Mouse (Mus musculus): ENCODE data around the gene Slc9a9. TPM values are rescaled to one million over a fixed set of nuclear protein-coding genes. Genes with fewer than 3 reads are reported as not detected.

The Slc9a9 gene
- total RNA-seq, 2 experiments from 2014 or later, result 1.6 to 2.4 TPM

DNA sequence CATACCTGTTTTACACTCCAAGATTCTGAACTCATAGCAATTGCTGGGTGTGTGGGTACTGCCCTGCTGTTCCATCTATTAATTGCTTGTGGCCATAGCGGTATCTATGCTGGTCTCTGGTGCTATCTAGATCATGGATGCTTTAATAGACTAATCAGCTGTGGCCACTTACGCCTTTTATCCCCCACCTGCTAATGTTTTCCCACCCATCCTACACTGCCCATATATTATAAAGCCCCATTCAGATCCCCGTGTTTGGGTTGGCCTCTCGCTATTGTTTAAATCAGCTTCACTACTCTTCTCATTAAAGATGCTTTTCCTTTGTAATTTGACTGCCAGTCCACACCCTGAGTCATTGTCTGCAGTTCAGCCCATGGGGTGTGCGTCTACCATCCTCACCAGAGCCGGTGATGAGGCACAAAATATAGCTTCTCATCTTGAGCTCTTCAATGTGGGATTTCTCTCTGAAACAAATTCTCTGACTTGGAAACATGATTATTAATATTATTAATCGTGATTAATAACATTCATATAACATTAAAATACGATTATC is 168.8 kb downstream of the Slc9a9 start:
- DNase-seq, result no peak

DNA sequence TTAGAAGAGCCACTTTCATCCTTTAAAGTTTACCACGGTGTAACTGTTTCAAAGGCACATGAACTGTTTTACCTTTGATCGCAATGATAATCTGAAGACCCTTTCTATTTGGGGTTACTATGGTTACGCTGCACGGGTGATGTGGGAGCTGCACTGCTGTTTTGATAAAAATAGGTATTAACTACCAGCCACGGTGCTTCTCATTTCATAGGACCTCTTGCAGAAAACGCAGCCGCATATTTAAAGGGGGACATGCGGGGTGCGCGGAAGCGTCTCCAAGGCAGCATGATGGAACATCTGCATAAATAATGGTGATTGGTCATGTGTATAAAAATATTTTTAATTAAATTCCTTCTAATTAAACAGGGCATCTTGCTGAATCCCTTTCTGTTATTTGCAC is 169.5 kb downstream of the Slc9a9 start:
- DNase-seq, result no peak

DNA sequence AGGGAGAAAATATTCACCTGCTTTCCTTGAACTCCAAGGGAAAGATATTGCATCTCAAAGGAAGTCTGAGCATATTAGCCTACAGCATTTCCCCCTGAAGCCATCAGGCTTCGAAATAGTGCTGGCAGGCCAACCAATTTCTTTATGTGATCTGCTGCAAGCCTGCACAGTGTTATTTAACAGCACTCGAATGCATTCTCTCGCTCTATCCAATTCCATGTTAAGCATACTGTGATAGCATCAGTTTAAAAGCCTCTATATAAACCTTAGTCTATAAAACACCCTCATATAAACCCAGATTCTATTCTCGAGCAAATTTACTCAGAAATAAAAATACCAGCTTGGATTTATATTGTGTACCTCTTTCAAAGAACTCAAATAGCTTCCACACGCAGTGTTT is 170.7 kb downstream of the Slc9a9 start:
- no peak for DNase-seq

DNA sequence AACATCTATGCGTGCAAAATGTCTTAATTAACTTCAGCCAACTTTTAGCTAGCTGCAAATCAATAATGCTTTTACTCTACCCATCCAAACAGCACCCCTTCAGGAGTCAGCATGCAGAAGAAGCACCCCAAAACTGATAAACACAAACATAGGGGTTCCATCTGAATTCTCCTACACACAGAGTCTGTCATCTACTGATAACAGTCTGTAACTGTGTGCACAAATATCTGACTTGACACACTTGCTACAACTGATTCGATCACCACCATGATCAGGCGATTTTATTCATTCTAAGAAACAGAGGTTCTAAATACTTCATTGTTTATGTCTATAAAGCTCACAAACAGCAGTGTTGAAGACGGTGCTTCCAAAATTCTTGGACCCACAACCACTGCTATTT is 171.3 kb downstream of the Slc9a9 start:
- DNase-seq, result no peak

DNA sequence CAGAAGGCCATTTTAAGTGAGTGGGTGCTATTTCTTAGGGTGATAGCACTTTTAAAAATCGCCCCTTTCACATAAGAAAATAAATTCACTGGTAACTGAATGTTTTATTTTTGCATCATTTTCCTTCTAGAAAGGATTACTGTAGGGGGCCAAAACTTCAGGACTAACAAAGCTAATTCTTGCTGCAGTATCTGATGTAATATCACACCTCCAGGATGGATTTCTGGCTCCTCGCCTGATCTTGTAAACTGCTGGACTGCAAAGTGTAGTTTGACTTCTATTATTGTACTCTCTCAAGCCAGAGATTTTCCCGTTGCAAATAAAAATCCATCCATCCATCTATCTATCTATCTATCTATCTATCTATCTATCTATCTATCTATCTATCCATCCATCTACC is 174.5 kb downstream of the Slc9a9 start:
- DNase-seq, result no peak

DNA sequence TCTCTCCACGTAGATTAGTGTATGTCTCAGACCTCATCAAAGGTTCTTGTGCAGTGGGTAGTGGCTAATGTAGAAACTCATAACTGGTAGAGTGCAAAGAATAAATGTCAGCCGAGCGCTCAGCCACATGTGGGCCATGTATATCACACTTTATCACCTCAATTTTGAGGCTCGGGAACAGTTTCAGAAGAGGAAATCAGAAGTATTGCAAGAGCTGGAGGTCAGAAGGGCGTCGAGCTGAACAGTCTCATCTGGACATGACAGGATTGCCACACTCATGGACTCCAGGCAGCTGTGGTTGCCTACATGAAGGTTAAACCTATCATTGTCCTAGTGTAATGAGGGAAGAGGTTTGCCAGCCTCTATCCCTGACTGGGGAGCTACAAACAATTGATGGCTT is 177.9 kb downstream of the Slc9a9 start:
- DNase-seq, result no peak

DNA sequence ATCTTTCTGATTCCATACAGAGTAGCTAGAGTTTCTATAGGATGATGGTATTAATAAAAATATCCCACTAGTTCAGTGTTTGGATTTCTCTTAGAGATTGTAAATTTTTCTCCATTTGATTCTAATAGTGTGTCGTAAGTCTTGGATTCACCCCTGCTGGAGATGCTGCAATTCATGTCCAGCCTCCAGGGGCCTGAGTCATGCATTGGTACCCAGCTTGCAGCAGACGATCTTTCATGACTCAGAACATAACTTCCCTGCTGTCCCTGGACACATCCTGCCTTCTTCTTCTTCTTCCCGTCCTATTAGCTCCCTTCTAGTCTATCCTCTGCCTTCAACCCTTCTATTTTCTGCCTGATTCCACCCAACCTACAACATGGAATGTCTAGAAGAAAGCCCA is 181.8 kb downstream of the Slc9a9 start:
- no peak for DNase-seq

DNA sequence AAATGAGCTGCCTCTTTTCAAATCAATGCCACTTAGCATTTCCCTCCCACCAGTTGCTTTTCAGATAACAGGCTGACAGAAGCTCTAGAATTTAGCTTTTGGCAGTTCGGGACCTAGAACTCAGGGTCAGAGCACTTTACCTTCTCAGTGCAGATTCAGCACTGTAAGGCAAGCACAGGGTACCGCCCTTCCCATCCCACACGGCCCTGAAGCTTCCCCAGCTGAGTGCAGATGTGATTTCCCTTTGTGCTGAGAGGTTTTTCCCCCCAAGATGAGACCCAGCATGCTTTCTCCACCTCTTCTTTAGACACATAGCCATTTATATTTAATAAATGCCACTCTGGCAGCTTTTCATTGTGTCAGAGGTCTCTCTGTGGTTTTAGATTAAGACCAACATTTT is 186.4 kb downstream of the Slc9a9 start:
- DNase-seq, result no peak

DNA sequence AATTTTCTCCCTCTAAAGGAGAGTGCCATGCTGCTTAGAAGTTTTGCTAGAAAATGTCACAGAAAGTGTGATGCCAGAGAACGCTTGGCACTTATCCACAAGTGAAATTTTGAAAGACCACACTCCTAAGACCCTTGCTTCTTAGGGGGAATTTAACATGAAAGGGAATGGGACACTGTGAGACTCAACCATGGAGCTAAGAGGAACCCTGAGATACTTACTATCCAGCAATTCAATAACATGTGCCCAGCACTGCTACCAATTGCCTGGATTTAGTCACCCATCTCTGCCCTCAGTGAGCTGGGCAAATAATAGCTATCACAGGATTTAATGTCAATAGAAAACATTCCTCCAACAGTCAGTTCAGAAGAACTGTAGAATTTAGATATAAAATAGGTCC is 198.8 kb downstream of the Slc9a9 start:
- DNase-seq, result no peak

DNA sequence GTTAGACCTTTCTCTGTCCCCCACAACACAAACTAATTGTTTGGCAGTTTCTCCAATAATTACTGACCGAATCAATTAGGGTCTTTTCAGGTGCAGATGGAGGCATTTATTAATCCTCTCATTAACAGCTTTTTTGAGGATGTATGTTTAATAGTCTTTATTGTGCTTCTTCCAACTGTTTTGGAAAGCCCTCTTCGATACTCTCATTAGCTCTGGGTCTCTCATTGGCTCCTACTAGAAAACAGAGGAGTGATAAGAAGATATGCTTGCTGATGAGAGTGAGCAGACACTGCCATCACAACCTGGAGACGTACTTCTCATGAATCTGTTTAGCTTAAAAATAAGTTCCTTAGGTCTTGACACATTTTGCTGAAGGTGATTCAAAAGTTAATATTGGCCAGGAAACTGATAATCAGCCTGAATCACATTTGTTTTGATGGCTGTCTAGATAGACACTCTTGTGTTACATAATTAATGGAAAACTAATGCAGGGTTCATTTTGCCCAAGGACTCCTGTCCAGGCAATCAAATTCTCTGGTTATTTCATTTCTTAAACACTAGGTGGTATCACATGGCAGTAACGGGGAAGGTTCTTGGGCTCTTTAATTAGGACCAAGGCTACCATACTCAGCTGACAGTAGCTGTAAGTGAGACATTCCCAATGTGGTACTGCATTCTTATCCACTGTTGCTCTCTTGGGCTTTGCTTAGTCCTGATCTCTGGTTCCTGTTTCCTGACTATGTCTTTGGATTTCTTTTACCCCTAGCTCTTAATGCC is 199.5 kb downstream of the Slc9a9 start:
- DNase-seq, result no peak

DNA sequence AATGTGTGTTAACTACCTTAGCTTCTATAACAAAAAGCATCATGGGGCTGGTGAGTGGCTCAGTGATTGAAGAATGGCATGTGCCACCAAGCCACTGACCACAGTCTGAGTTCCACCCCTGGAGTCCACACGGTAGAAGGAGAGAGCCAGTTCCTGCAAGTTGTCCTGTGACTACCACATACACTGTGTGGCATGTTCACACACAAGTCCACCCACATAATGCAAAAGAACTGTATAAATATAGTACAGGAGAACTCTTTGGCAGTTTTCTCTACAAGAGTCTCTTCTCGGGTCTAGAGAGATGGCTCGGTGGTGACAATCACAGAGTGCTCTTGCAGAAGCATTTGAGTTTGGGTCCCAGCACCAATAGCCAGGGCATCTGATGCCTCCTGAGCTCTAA is 212.8 kb downstream of the Slc9a9 start:
- DNase-seq, result no peak

DNA sequence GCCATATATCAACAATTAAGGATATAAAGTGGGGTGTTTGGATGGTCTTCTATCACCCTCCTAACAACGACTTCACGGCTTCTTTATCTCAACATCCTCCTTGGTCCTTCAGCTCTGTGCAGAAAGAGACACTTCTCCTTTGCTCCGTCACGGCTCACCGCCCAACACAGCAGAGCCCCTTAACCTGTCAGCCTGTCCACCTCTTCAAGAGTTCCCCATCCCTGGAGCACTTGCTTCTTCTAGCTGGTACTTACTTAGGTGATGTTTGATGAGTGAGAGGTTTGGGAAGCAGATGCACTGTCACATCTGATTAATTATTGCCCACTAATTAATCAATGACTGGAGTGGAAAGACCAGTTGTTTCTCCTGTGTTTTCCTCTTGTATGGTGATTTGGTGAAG is 213.7 kb downstream of the Slc9a9 start:
- DNase-seq, result no peak

DNA sequence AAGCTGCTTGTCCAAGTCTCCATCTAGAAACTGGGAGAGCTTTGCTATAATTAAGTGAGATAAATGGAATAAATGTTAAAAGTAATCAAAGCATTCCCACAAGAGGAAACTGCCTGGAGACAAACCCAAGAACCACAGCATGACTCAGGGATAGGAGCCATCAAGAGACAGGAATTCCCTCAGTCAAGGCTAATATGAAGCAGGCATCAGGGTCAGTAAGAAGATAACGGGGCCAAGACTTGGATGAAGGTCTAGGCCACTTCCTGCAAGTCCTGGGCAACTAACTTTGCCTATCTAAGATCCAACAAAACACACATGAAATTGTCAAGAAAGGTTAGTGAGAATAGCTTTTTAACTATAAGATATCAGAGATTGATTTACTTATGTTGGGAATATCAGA is 215.4 kb downstream of the Slc9a9 start:
- DNase-seq, result no peak

DNA sequence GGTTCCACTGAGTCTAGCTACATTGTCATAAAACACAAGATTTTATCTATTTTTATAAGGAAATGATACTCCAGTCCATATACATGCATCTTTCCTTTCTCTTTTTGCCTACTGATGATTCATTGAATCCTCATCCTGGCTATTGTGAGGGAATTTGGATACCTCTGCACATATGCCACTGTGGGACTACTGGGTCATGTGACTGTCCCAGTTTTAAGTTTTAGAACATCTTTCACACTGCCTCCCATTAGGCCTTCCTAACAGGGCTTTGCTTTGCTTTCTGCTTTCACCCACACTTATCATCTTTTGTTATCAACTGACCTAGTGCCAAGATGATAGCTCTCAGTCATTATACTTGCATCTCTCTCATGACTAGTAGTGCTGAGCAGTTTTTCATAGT is 219.9 kb downstream of the Slc9a9 start:
- no peak for DNase-seq

DNA sequence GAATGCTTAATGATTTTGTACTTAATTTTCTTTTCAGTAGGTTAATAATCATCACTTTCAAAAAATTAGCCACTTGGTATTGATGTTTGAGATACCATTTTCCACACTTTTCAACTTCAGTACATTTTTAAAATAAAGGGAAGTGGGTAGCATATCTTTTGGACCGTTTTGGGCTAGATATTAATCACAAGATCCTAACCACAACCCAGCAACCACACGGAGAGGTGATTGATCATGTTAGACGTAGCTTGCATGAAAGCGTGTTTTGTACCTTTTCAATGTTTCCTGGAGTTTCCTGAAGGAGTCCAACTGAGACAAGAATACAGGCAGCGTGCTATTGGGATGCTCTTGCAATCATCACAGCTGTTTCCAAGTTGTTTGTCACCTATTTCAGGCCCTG is 226.2 kb downstream of the Slc9a9 start:
- no peak for DNase-seq

DNA sequence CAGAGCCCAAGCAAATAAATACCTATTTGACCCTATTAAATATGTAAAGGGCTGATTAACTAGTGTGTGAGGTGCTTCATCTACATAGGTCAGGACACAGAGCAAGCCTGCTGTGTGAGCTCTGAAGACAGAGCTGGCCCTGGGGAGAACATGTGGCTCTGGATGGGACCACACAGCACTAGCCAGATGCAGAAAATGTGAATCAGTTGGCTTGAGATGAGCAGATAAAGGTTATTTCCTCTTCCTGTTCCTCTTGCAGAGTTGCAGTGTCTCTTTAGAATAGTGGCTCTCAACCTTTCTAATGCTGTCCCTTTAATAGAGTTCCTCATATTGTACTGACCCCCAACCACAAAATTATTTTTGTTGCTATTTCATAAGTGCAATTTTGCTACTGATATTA is 234.5 kb downstream of the Slc9a9 start:
- DNase-seq, result no peak

DNA sequence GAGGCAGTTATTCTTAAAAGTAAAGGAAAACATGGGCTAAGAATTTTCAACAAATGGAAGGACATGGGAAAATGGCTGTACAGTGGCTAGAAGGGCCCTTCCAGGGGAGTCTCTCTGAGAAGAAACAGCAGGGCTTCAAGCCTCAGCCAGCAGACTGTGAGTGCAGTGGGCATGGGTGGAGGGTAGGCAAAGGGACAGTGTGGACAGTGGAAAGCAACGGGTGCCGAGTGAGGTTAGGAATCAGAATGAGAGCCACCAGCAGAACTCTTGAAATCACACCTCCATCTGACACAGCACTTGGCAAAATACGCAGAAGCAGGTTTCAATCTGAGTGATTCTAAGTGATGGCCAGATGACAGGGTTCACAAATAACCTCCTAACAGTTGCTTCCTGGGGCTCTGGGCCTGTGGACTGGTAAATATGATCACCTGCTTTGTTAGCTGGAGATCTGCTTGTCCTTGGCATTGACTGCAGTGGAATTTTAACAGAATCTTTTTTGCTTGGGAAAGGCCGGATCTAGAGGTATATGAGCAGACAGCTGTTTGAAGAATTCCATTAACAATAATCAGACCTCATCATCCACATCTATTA is 237.4 kb downstream of the Slc9a9 start:
- DNase-seq, result no peak

DNA sequence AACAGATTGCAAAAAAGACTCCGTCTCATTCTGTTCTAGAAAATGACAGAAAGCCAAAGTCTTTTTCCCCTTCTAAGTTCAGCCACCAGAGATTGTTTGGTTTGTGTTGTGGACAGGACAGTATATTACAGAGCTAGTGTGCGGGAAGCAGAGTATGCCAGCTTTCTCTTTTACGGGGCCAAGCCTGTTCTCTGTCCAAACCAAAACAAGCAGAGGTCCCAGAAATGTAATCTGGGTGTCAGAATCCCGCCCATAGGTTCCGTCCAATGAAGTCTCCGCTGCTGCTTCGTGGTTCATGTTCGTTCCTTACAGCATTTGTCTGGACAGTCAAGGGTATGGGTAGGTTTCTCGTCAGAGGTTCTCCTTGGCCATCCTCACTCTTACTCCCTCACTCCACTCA is 242.4 kb downstream of the Slc9a9 start:
- peak; percentile 5 to 25 for DNase-seq

DNA sequence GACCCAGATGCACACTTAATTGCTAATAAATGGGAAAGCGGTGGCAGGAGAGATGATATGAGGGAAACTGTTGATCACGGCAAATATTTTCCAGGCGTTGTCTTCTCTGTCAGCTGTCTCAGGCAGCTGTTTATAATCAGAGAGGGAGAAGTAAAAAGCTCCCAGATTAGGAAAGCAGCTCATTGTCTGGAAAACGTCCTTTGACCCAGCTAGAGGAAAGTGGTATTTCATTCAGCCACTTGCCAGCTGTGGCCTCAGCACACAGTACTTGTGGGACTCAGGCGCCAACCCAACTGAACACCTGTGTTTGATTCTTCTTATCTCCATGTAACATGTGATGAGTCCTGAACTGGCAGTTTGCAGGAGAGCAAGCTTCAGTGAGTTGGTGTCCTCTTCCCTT is 252.4 kb downstream of the Slc9a9 start:
- DNase-seq, result no peak

DNA sequence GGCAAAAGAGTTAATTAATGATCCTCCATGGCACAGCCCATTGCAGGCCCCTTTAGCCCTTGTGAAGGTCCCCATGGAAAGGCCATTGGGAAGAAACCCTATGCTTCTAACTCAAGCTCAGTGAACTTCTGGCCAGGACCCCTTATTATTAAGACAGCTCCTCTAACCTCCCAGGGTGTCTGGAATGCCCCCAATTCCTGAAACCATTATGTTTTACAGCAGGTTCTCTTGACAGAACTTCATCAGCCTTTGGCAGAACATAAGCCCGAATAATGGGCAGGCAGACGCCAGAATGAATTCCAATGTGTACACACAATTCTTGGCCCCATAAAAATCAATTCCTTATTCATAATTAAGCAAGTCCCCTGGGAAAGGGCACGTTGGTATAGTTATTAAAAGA is 256.1 kb downstream of the Slc9a9 start:
- no peak for DNase-seq

DNA sequence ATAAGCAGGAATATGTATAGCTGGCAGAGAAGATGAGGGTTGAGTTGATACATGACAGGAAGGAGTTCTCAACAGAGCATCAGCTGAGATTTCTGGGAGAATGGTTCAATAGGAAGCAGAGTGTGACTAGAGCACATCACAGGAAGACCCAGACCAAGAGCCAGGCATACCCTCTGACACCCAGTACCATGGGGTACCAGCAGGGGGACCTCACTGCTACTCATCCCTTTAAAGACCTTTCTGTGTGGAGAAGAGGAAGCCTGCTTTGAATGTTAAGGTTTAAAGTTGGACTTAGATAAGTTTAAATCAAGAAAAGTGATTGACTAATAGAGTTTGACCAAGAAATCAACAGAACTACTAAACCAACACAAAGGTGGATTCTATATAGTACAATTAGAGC is 257.4 kb downstream of the Slc9a9 start:
- peak in 1 of 2 experiments; percentile 12 for DNase-seq

DNA sequence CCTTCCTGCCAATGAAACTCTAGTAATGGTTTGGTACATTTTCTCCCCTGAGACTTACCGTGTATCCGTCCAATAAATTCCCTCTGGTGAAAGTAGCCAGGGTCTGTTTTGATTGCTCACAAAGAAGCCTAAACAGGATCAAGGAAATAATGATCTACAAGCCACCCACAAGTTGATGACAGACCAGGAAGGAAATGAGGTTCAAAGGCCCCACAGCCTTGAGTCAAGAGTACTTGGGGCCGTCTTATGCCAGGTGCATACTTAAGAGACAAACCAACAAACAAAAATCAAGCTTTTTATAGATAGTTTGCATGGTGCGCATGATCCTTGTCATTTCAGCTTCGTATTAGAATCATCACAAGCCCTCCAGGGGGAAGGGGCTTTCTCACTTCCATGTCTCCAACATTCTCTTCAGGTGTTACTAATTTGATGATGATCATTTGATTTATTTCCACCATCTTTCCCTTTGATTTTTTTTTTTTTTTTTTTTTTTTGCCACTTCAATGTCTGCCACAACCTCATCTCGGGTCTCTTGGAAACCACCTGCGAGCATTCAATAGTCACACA is 275.9 kb downstream of the Slc9a9 start:
- no peak for DNase-seq

DNA sequence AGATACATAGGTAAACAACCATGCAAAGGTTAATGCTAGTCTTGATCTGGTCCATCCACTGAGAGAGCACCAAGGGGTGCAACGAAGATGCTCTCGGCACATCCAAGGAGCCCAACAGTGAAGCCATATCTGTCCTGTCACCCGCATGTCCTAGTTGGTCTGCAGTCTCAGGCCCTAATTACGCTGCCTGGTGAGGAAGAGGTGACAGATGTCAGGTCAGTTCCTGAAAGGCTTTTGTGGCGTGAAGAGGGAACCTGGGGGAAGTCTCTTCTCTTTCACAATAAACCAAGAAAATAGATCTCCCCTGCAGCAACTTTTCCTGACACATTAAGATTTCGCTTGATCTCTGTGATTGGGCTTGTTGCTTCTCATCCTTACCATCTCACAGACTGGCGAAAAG is 277.5 kb downstream of the Slc9a9 start:
- no peak for DNase-seq

DNA sequence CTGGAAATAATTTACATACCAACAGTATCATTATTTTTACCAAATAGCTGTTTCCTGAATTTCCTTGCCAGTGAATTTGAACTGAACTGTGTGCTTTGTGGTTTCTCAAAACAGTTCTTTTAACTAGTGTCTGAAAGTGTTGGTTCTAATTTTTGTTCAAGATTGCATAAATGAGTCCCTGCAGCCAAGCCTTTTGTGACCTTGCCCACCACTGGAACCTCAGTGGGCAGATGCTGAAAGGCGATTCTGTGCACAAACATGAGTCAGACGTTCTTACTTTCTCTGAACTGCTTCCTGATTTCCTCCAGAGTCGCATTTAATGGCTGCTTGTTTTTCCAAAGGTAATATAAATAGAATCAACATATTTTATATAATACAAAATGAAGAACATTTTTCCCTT is 281.0 kb downstream of the Slc9a9 start:
- no peak for DNase-seq
